12 mouse cellular contexts compared by ENCODE assay signal in the genomic region with DNA sequence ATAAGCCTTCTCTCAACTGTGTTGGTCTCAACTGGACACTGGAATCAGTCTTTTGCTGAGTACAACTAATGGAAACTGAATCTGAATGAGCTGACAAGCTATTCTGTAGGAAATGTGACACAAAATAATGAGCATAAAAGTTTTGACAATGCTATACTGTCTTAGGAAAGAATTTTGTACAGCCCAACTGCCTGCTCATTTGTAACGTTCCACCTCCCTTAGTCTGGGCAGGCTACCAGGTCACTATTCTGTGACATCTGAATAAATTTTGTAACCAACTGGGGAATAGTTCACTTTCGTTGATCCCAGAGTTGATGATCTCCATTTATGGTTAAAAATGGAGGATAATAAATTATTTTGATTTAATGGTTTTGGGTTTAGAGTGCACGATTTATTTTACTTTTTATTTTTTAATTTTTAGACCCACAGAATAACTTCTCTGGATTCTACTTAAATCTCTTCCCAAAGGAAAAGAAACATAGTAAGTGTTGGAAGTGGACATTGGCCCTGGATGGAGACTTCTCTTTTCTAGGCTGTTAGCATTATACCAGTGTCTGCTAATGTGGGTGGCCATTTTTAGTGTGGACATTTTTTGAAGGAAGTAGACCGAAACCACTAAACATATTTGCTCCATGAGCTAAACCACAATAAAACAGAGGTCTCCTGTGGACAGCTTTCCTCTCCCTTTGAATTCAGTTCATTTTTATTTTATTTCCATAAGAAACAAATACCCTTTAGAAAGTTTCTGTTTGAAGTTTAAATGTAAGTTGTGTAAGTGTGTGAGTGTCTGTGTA.
"Had no signal": no experiment of that assay in that cellular context is flagged by ENCODE, and none has a peak within 500 bp of the region (broad histone marks: within the 10 kb centered on the region; RNA-seq: fewer than 3 reads in every experiment).

No protein-coding gene starts in this region.

- H3K4me3 ChIP-seq: liver, embryonic 13.5 days; midbrain, embryonic 13.5 days; stomach, embryonic 15.5 days had no signal

- H3K36me3 ChIP-seq: liver, embryonic 13.5 days; midbrain, embryonic 13.5 days; stomach, embryonic 15.5 days had no signal

- H3K4me1 ChIP-seq: liver, embryonic 13.5 days; midbrain, embryonic 13.5 days; stomach, embryonic 15.5 days had no signal

- H3K4me2 ChIP-seq: liver, embryonic 13.5 days; midbrain, embryonic 13.5 days; stomach, embryonic 15.5 days had no signal

- DNase-seq: left cerebral cortex, postnatal 4 days; liver; liver, embryonic 13.5 days; liver, postnatal 0 days; lung, postnatal 36 days; right cerebral cortex, postnatal 14 days; thymus, adult 2 months; thymus, postnatal 36 days had no signal

- H3K27me3 ChIP-seq: liver, embryonic 13.5 days; midbrain, embryonic 13.5 days; stomach, embryonic 15.5 days had no signal

- H3K9ac ChIP-seq: liver, embryonic 13.5 days; liver, postnatal 0 days; midbrain, embryonic 13.5 days; stomach, embryonic 15.5 days had no signal

- H3K9me3 ChIP-seq: liver, embryonic 13.5 days; midbrain, embryonic 13.5 days; stomach, embryonic 15.5 days had no signal

- ATAC-seq: intestine, embryonic 16.5 days; liver, postnatal 0 days; lung, postnatal 0 days; midbrain, embryonic 13.5 days had no signal

- H3K27ac ChIP-seq: liver, embryonic 13.5 days; midbrain, embryonic 13.5 days; stomach, embryonic 15.5 days had no signal
